9 mouse cellular contexts compared by ENCODE assay signal in the genomic region with DNA sequence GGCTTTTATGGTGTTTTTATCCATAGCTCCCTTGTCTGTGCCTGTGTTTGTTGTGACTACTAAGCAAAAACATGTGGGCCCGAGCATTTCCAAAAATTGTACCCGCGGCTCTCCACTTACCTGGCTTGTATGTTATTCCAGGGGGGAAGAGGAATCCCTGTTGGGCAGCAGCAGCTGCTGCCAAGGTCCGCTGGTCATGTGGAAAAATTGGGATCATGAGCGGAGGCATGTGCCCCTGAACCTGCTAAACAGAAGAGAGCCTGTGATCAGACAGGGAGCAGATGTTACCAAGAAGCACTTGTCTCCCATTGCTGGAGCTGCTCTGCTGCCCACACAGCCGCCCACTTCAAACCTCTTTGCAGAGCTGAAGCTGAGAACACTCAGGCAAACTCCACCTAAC.
A peak's percentile ranks its signal among the peaks of the same experiment; 100 is the strongest.
DNase-seq lines count a peak whose midpoint lies in the region; ATAC-seq and TF ChIP-seq lines count a peak whose summit lies in the region.
"Had no signal": no experiment of that assay in that cellular context is flagged by ENCODE, and none has a peak within 500 bp of the region (broad histone marks: within the 10 kb centered on the region; RNA-seq: fewer than 3 reads in every experiment).

No protein-coding gene starts in this region.

- no peak overlapping the region for H3K9ac ChIP-seq in hindbrain, postnatal 0 days (replicated peaks; ENCODE audit: low read length)
- H3K9ac ChIP-seq in hindbrain, embryonic 13.5 days = no peak overlapping the region; the same call in 1 of the 2 replicates
- no peak overlapping the region for H3K9ac ChIP-seq in embryonic facial prominence, embryonic 14.5 days (ENCODE audit: low read depth, low read length)
- no peak overlapping the region for H3K9ac ChIP-seq in liver, embryonic 11.5 days (ENCODE audit: low read depth, low read length)
- H3K9ac ChIP-seq: forebrain, postnatal 0 days had no signal

- no peak overlapping the region for H3K27ac ChIP-seq in hindbrain, postnatal 0 days
- H3K27ac ChIP-seq in hindbrain, embryonic 13.5 days = no peak overlapping the region
- H3K27ac ChIP-seq in embryonic facial prominence, embryonic 14.5 days (replicated peaks; ENCODE audit: low read depth, low read length) = no peak overlapping the region
- H3K27ac ChIP-seq in liver, embryonic 11.5 days (ENCODE audit: low read depth, low read length) = no peak overlapping the region

- H3K9me3 ChIP-seq in hindbrain, postnatal 0 days (ENCODE audit: low read length) = no peaks in the 10 kb centered on the region
- H3K9me3 ChIP-seq in hindbrain, embryonic 13.5 days = no peaks in the 10 kb centered on the region
- peaks cover 4% of the 10 kb centered on the region; the same call in 1 of the 2 replicates for H3K9me3 ChIP-seq in embryonic facial prominence, embryonic 14.5 days (ENCODE audit: control insufficient read depth, low read length)
- no peaks in the 10 kb centered on the region for H3K9me3 ChIP-seq in liver, embryonic 11.5 days (ENCODE audit: control insufficient read depth, low read length)

- H3K4me3 ChIP-seq in hindbrain, postnatal 0 days (ENCODE audit: low read length) = no peak overlapping the region
- no peak overlapping the region for H3K4me3 ChIP-seq in hindbrain, embryonic 13.5 days
- H3K4me3 ChIP-seq in embryonic facial prominence, embryonic 14.5 days (ENCODE audit: low read depth, low read length) = no peak overlapping the region
- H3K4me3 ChIP-seq in liver, embryonic 11.5 days (ENCODE audit: low read depth, low read length) = no peak overlapping the region

- TF ChIP-seq CTCF in hindbrain, postnatal 0 days (IDR thresholded peaks at IDR 0.05; ENCODE audit: low read depth) = no peak

- H3K4me1 ChIP-seq in hindbrain, postnatal 0 days (ENCODE audit: insufficient read depth, low read length) = 0 out of 2 replicates have a peak, but pooled peaks cover 3% of the 10 kb centered on the region
- peaks cover 13% of the 10 kb centered on the region for H3K4me1 ChIP-seq in hindbrain, embryonic 13.5 days (replicated peaks)
- peaks cover 9% of the 10 kb centered on the region for H3K4me1 ChIP-seq in embryonic facial prominence, embryonic 14.5 days (ENCODE audit: control insufficient read depth, insufficient read depth, low read length)
- no peaks in the 10 kb centered on the region for H3K4me1 ChIP-seq in liver, embryonic 11.5 days (replicated peaks; ENCODE audit: control insufficient read depth, insufficient read depth, low read length)

- no peaks in the 10 kb centered on the region for H3K36me3 ChIP-seq in hindbrain, postnatal 0 days (ENCODE audit: insufficient read depth, low read length)
- H3K36me3 ChIP-seq in hindbrain, embryonic 13.5 days = no peaks in the 10 kb centered on the region
- H3K36me3 ChIP-seq in embryonic facial prominence, embryonic 14.5 days (ENCODE audit: control insufficient read depth, insufficient read depth, low read length) = no peaks in the 10 kb centered on the region
- H3K36me3 ChIP-seq in liver, embryonic 11.5 days (ENCODE audit: control insufficient read depth, insufficient read depth, low read length) = no peaks in the 10 kb centered on the region

- no peak for ATAC-seq in hindbrain, postnatal 0 days
- no peak for ATAC-seq in hindbrain, embryonic 13.5 days (ENCODE audit: low FRiP score)
- no peak; the same call in 1 of the 2 replicates for ATAC-seq in embryonic facial prominence, embryonic 14.5 days (ENCODE audit: low read depth)
- ATAC-seq in liver, embryonic 11.5 days (replicated peaks; ENCODE audit: low FRiP score) = no peak
- ATAC-seq: forebrain, postnatal 0 days had no signal

- intact Hi-C loops in heart, postnatal 25 days (cut with DNase I) = no loop called here

- H3K27me3 ChIP-seq in hindbrain, postnatal 0 days (ENCODE audit: insufficient read depth, low read length) = no peaks in the 10 kb centered on the region
- H3K27me3 ChIP-seq in hindbrain, embryonic 13.5 days = no peaks in the 10 kb centered on the region
- no peaks in the 10 kb centered on the region for H3K27me3 ChIP-seq in embryonic facial prominence, embryonic 14.5 days (replicated peaks; ENCODE audit: control insufficient read depth, insufficient read depth, low read length)
- H3K27me3 ChIP-seq in liver, embryonic 11.5 days (replicated peaks; ENCODE audit: control insufficient read depth, insufficient read depth, low read length) = no peaks in the 10 kb centered on the region

- WGBS in hindbrain, postnatal 0 days = 58% methylated on average over 6 of the region's 6 CpGs
- 56% methylated on average over 6 of the region's 6 CpGs for WGBS in hindbrain, embryonic 13.5 days
- WGBS in embryonic facial prominence, embryonic 14.5 days = 34% methylated on average over 6 of the region's 6 CpGs
- WGBS in liver, embryonic 11.5 days = 88% methylated on average over 6 of the region's 6 CpGs

- peak; percentile 15 for DNase-seq in hindbrain, postnatal 0 days (ENCODE audit: low spot score)
- DNase-seq in embryonic facial prominence, embryonic 14.5 days (ENCODE audit: low spot score) = peak; percentile 55
- peak; percentile 32 to 64 for DNase-seq in kidney, postnatal 25 days
- peak; percentile 46 for DNase-seq in retina, embryonic 14.5 days (ENCODE audit: low spot score)
- DNase-seq in liver, embryonic 11.5 days (ENCODE audit: low spot score) = no peak
- DNase-seq in heart, postnatal 25 days (ENCODE audit: low spot score) = no peak
- DNase-seq: forebrain, postnatal 0 days; lung, postnatal 4 days had no signal

- H3K4me2 ChIP-seq in hindbrain, postnatal 0 days (ENCODE audit: low read depth, low read length) = no peak overlapping the region
- no peak overlapping the region for H3K4me2 ChIP-seq in hindbrain, embryonic 13.5 days
- H3K4me2 ChIP-seq in embryonic facial prominence, embryonic 14.5 days (ENCODE audit: low read depth, low read length) = no peak overlapping the region
- no peak overlapping the region for H3K4me2 ChIP-seq in liver, embryonic 11.5 days

Comparison
In these comparisons a context has a peak if more than half of its experiments do, and no peak if none do; other contexts are left out.
1. DNase-seq: peak in hindbrain, postnatal 0 days (single experiment), embryonic facial prominence, embryonic 14.5 days (single experiment), kidney, postnatal 25 days (2 of 2) and retina, embryonic 14.5 days (single experiment); none in liver, embryonic 11.5 days (single experiment) and heart, postnatal 25 days (single experiment).